Comparison of ENCODE assay signal across 11 mouse cellular contexts in the genomic region with DNA sequence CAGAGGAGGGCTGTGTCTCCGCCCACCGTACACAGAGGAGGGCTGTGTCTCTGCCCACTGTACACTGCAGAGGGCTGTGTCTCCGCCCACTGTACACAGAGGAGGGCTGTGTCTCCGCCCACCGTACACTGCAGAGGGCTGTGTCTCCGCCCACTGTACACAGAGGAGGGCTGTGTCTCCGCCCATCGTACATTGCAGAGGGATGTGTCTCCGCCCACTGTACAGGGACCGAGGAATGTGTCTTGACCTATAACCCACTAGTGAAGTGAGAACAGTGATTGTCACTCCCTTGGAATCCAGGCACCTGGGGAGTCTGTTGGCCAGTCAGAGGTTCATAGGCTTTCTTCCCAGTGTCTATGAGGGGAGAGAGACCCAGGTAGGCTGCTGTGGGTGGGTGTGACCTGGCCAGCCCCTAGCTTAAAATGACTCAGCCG. TPM values are rescaled to one million over a fixed set of nuclear protein-coding genes. Genes with fewer than 3 reads are reported as not detected.
DNase-seq lines count a peak whose midpoint lies in the region; ATAC-seq and TF ChIP-seq lines count a peak whose summit lies in the region.
"Had no signal": no experiment of that assay in that cellular context is flagged by ENCODE, and none has a peak within 500 bp of the region (broad histone marks: within the 10 kb centered on the region; RNA-seq: fewer than 3 reads in every experiment).

No protein-coding gene starts in this region.

- H3K27ac ChIP-seq in lung, embryonic 14.5 days (ENCODE audit: low read depth) = no peak overlapping the region
- H3K27ac ChIP-seq in MEL (ENCODE audit: control insufficient read depth, low read depth, low read length) = no peak overlapping the region
- H3K27ac ChIP-seq: forebrain, embryonic 13.5 days had no signal

- H3K4me2 ChIP-seq in lung, embryonic 14.5 days = no peak overlapping the region
- H3K4me2 ChIP-seq: forebrain, embryonic 13.5 days had no signal

- no peaks in the 10 kb centered on the region for H3K27me3 ChIP-seq in lung, embryonic 14.5 days (ENCODE audit: insufficient read depth, low read length)
- no peaks in the 10 kb centered on the region for H3K27me3 ChIP-seq in MEL (ENCODE audit: control insufficient read depth in 1 of 2, insufficient read depth in 2 of 2, low read length in 2 of 2)
- H3K27me3 ChIP-seq: forebrain, embryonic 13.5 days had no signal

- H3K9ac ChIP-seq in lung, embryonic 14.5 days = no peak overlapping the region
- H3K9ac ChIP-seq in MEL (ENCODE audit: control insufficient read depth, low read depth, low read length, poor library complexity, severe bottlenecking) = no peak overlapping the region
- H3K9ac ChIP-seq: forebrain, embryonic 13.5 days had no signal

- no peak for TF ChIP-seq RAD21 in MEL (IDR thresholded peaks at IDR 0.05; ENCODE audit: low read depth, low read length)

- 57% methylated on average over 11 of the region's 11 CpGs for WGBS in lung, embryonic 14.5 days
- 55% methylated on average over 11 of the region's 11 CpGs for WGBS in lung, adult 2 months

- no peak for TF ChIP-seq EP300 in MEL (IDR thresholded peaks at IDR 0.05; ENCODE audit: low read depth in 1 of 2, low read length in 2 of 2)

- ATAC-seq in lung, embryonic 14.5 days (ENCODE audit: insufficient read depth) = no peak
- peak; percentile 88 for ATAC-seq in megakaryocyte-erythroid progenitor cell, adult 5-6 weeks (replicated peaks; ENCODE audit: low FRiP score, low TSS enrichment, poor library complexity, severe bottlenecking)
- ATAC-seq: forebrain, embryonic 13.5 days had no signal

- H3K79me2 ChIP-seq in MEL (ENCODE audit: control insufficient read depth, insufficient read depth, low read length, poor library complexity) = no peaks in the 10 kb centered on the region; the same call in 1 of the 2 replicates

- no peak overlapping the region for H3K4me3 ChIP-seq in lung, embryonic 14.5 days (ENCODE audit: low read depth, low read length)
- no peak overlapping the region for H3K4me3 ChIP-seq in lung, adult 2 months (replicated peaks; ENCODE audit: extremely low read depth, low read depth, low read length)
- no peak overlapping the region for H3K4me3 ChIP-seq in MEL (ENCODE audit: control insufficient read depth in 1 of 2, insufficient read depth in 1 of 2, low read depth in 2 of 2, low read length in 2 of 2)
- H3K4me3 ChIP-seq: forebrain, embryonic 13.5 days had no signal

- DNase-seq in lung, embryonic 14.5 days = peak; percentile 40
- no peak for DNase-seq in lung, adult 2 months
- DNase-seq in MEL (ENCODE audit: low read depth, low spot score) = peak; percentile 88
- peak; percentile 4 for DNase-seq in heart, postnatal 4 days
- no peak for DNase-seq in layer of hippocampus, postnatal 10 days (ENCODE audit: low spot score in 2 of 2)
- DNase-seq in left cerebral cortex, postnatal 10 days (ENCODE audit: extremely low spot score in 1 of 2, low spot score in 2 of 2) = no peak
- DNase-seq: cerebellum, postnatal 36 days; midbrain, embryonic 14.5 days; right cerebral cortex, adult 18-20 months had no signal

- TF ChIP-seq POLR2A in lung, adult 2 months (IDR thresholded peaks at IDR 0.05; ENCODE audit: borderline replicate concordance, extremely low read depth, low read depth, low read length) = no peak
- no peak for TF ChIP-seq POLR2A in MEL (IDR thresholded peaks at IDR 0.05; ENCODE audit: control insufficient read depth in 1 of 2, insufficient read depth in 1 of 2, low read depth in 1 of 2, low read length in 2 of 2, poor library complexity in 1 of 2)

- H3K36me3 ChIP-seq in lung, embryonic 14.5 days (ENCODE audit: insufficient read depth) = no peaks in the 10 kb centered on the region
- peaks cover 0 to 9% of the 10 kb centered on the region in 2 experiments; a peak in 2 of 4 replicates for H3K36me3 ChIP-seq in MEL (ENCODE audit: control insufficient read depth in 1 of 2, insufficient read depth in 2 of 2, low read length in 2 of 2)

- intact Hi-C loops in left cerebral cortex, postnatal 10 days (cut with DNase I) = no loop called here

- no peak for TF ChIP-seq CTCF in lung, embryonic 14.5 days (IDR thresholded peaks at IDR 0.05; ENCODE audit: low read depth)
- TF ChIP-seq CTCF in lung, adult 2 months (IDR thresholded peaks at IDR 0.05; ENCODE audit: insufficient read depth, low read length) = no peak
- TF ChIP-seq CTCF in MEL (IDR thresholded peaks at IDR 0.05 in 2 of 3, conservative IDR thresholded peaks at IDR 0.05 in 1 of 3; ENCODE audit: control insufficient read depth in 1 of 3, insufficient read depth in 1 of 3, low read depth in 2 of 3, low read length in 3 of 3, poor library complexity in 1 of 3, severe bottlenecking in 1 of 3) = no peak

- no peaks in the 10 kb centered on the region for H3K4me1 ChIP-seq in lung, embryonic 14.5 days (ENCODE audit: insufficient read depth)
- H3K4me1 ChIP-seq in lung, adult 2 months (ENCODE audit: control insufficient read depth, insufficient read depth, low read length) = no peaks in the 10 kb centered on the region; the same call in 1 of the 2 replicates
- H3K4me1 ChIP-seq in MEL (ENCODE audit: control insufficient read depth in 1 of 2, insufficient read depth in 2 of 2, low read length in 2 of 2) = peaks cover 7 to 34% of the 10 kb centered on the region in 2 experiments
- H3K4me1 ChIP-seq: forebrain, embryonic 13.5 days had no signal

- H3K9me3 ChIP-seq in lung, embryonic 14.5 days (ENCODE audit: low read depth, low read length) = no peaks in the 10 kb centered on the region
- H3K9me3 ChIP-seq in MEL (replicated peaks; ENCODE audit: insufficient read depth, low read length) = no peaks in the 10 kb centered on the region
- H3K9me3 ChIP-seq: forebrain, embryonic 13.5 days had no signal

TF ChIP-seq in MEL, 35 proteins besides CTCF, POLR2A, EP300 and RAD21:
- TF ChIP-seq E2F4 (IDR thresholded peaks at IDR 0.05; ENCODE audit: borderline replicate concordance, low read depth, low read length) (no peak), SMC3 (IDR thresholded peaks at IDR 0.05; ENCODE audit: low read depth, low read length) (no peak), NRF1 (IDR thresholded peaks at IDR 0.05; ENCODE audit: insufficient read depth, low read depth, low read length, poor library complexity, severe bottlenecking) (no peak), ZMIZ1 (IDR thresholded peaks at IDR 0.05; ENCODE audit: low read depth, low read length) (no peak)

RNA-seq across cellular contexts. Expression of a gene that starts 36.6 kb away (rescaled TPM):
- polyA plus RNA-seq in lung, embryonic 14.5 days (2014; fragmentation: Nextera tagmentation; extraction: Ambion mirVana) = 45.6 and 45.8 TPM in 2 replicates
- 89.5 and 92.5 TPM in 2 replicates for polyA plus RNA-seq in lung, adult 2 months (2012; rRNA removed)
- total RNA-seq in MEL (2012; rRNA removed) = 37.0 and 39.0 TPM in 2 replicates
- 100 to 1,000 TPM in 1 of 2 experiments, not detected in 1; 207 TPM for polyA plus RNA-seq in MEL (2012; ENCODE audit: insufficient read depth in 1 of 2, insufficient read length in 2 of 2, low read depth in 1 of 2, low replicate concordance in 2 of 2, missing spikeins in 1 of 2)
- 100 to 1,000 TPM; 112 to 126 TPM for total RNA-seq in heart, postnatal 4 days (2021)
- 191 and 218 TPM in 2 replicates for total RNA-seq in megakaryocyte-erythroid progenitor cell, adult 5-6 weeks (2014; fragmentation: Nextera tagmentation)
- total RNA-seq in megakaryocyte-erythroid progenitor cell, adult 5-6 weeks (2017) = 38.9 and 116 TPM in 2 replicates
- total RNA-seq in layer of hippocampus, postnatal 10 days (2021) = 1 to 10 TPM; 4.4 to 6.3 TPM
- 1 to 10 TPM; 2.7 to 2.8 TPM for total RNA-seq in left cerebral cortex, postnatal 10 days (2021)

RNA-seq across cellular contexts. Expression of a gene that starts 57.0 kb away (rescaled TPM):
- 137 and 142 TPM in 2 replicates for polyA plus RNA-seq in lung, embryonic 14.5 days (2014; fragmentation: Nextera tagmentation; extraction: Ambion mirVana)
- 40.2 and 46.8 TPM in 2 replicates for polyA plus RNA-seq in lung, adult 2 months (2012; rRNA removed)
- total RNA-seq in MEL (2012; rRNA removed) = 139 and 156 TPM in 2 replicates
- polyA plus RNA-seq in MEL (2012; ENCODE audit: insufficient read depth in 1 of 2, insufficient read length in 2 of 2, low read depth in 1 of 2, low replicate concordance in 2 of 2, missing spikeins in 1 of 2) = 100 to 1,000 TPM in 1 of 2 experiments, not detected in 1; 172 TPM
- total RNA-seq in heart, postnatal 4 days (2021) = 10 to 100 TPM; 55.9 to 60.3 TPM
- total RNA-seq in megakaryocyte-erythroid progenitor cell, adult 5-6 weeks (2014; fragmentation: Nextera tagmentation) = 142 and 149 TPM in 2 replicates
- 79.4 and 102 TPM in 2 replicates for total RNA-seq in megakaryocyte-erythroid progenitor cell, adult 5-6 weeks (2017)
- total RNA-seq in layer of hippocampus, postnatal 10 days (2021) = 10 to 100 TPM; 75.3 to 83.2 TPM
- 10 to 100 TPM; 66.1 to 77.4 TPM for total RNA-seq in left cerebral cortex, postnatal 10 days (2021)

Comparison
In these comparisons a context has a peak if more than half of its experiments do, and no peak if none do; other contexts are left out.
1. DNase-seq: peak in lung, embryonic 14.5 days (single experiment), MEL (single experiment) and heart, postnatal 4 days (single experiment); none in lung, adult 2 months (single experiment), layer of hippocampus, postnatal 10 days (0 of 2) and left cerebral cortex, postnatal 10 days (0 of 2).